Mouse (Mus musculus): ENCODE measurements around the gene Wiz. TPM values are rescaled to one million over a fixed set of nuclear protein-coding genes. Genes with fewer than 3 reads are reported as not detected.
A peak's percentile ranks its signal among the peaks of the same experiment; 100 is the strongest.

Wiz gene
- total RNA-seq (2014; fragmentation: Nextera tagmentation) (66.2 and 66.7 TPM in 2 replicates), total RNA-seq (2017) (2.3 and 2.7 TPM in 2 replicates), polyA plus RNA-seq (2012) (87.8 and 88.7 TPM in 2 replicates)

DNA sequence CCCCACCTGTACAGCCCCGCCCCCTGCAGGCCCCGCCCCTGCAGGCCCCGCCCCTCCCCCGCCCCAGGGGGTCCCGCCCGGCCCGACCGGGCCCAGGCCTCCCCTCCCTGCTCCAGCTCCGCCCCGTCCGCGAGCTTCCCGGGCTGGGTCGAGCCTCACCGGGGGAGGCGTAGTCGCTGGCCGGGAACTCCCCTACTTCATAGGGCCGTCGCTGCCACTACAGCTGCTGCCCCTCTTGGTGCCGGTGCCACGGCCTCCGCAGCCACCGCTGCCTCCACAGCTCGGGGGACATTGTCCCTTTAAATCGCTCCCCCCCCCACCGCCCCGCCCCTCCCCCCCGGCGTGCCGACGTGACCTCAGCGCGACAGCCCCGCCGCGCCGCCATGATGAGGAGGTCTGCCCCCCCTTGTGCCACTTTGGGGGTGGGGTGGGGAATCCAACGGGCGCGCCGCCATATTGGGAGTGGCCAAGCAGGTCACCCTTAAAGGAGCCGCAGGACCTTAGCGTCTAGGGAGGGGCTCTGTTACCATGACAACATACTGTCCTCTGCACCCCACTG lies at the start of gene Wiz:
Wiz (minus strand) TSS at position 339 of the 559 bp plus-strand sequence.
- peaks cover 6% of the 10 kb centered on the region; the same call in 1 of the 2 replicates for H3K27me3 ChIP-seq (ENCODE audit: insufficient read depth, low read length)
- peak within 1 kb of the TSS; percentile 84 for H3K4me3 ChIP-seq (ENCODE audit: low read depth, low read length)
- DNase-seq (ENCODE audit: low spot score): peak; percentile 92
- H3K4me1 ChIP-seq (ENCODE audit: insufficient read depth, low read depth, low read length): peaks cover 22% of the 10 kb centered on the region
- H3K9me3 ChIP-seq (replicated peaks): no peaks in the 10 kb centered on the region
- no peaks in the 10 kb centered on the region for H3K36me3 ChIP-seq (replicated peaks)
- peak; percentile 84 for ATAC-seq (ENCODE audit: extremely low read depth, insufficient number of reproducible peaks, low FRiP score, poor library complexity, severe bottlenecking)
- TF ChIP-seq CTCF (IDR thresholded peaks at IDR 0.05; ENCODE audit: low read depth, low read length) (no peak), GATA2 (IDR thresholded peaks at IDR 0.05; ENCODE audit: borderline replicate concordance, low read depth, low read length) (no peak), GATA1 (IDR thresholded peaks at IDR 0.05; ENCODE audit: borderline replicate concordance, low read length) (no peak), POLR2AphosphoS5 (IDR thresholded peaks at IDR 0.05; ENCODE audit: insufficient replicate concordance, low read depth, low read length) (no peak), TAL1 (conservative IDR thresholded peaks at IDR 0.05; ENCODE audit: low read depth, low read length) (no peak)

DNA sequence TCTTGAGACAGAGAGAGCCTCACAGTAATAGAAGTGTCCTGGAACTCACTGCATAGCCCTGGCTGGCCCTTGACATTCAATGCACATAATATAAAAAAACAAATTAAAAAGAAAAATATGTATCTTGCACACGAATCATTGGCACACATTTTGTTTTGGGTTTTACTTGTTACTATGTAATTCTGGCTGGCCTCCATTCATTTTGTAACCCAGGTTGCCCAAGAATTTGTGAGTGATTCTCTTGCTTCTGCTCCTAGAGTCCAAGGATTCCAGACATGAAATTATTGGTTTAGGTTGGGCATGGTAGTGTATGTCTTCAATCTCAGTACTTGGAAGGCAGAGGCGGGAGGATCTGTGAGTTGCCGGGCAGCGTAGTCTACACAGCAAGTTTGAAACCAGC lies 47.9 kb upstream of the Wiz start:
- Histone ChIP-seq H3K9me3 (replicated peaks) (no peaks in the 10 kb centered on the region), H3K4me1 (ENCODE audit: insufficient read depth, low read depth, low read length) (no peaks in the 10 kb centered on the region), H3K36me3 (replicated peaks) (no peaks in the 10 kb centered on the region), H3K4me3 (ENCODE audit: low read depth, low read length) (no peak overlapping the region), H3K27me3 (ENCODE audit: insufficient read depth, low read length) (peaks cover 7% of the 10 kb centered on the region; the same call in 1 of the 2 replicates)
- no peak for DNase-seq (ENCODE audit: low spot score)
- no peak for ATAC-seq (ENCODE audit: extremely low read depth, insufficient number of reproducible peaks, low FRiP score, poor library complexity, severe bottlenecking)
- TF ChIP-seq CTCF (IDR thresholded peaks at IDR 0.05; ENCODE audit: low read depth, low read length) (no peak), GATA2 (IDR thresholded peaks at IDR 0.05; ENCODE audit: borderline replicate concordance, low read depth, low read length) (no peak), TAL1 (conservative IDR thresholded peaks at IDR 0.05; ENCODE audit: low read depth, low read length) (no peak)

DNA sequence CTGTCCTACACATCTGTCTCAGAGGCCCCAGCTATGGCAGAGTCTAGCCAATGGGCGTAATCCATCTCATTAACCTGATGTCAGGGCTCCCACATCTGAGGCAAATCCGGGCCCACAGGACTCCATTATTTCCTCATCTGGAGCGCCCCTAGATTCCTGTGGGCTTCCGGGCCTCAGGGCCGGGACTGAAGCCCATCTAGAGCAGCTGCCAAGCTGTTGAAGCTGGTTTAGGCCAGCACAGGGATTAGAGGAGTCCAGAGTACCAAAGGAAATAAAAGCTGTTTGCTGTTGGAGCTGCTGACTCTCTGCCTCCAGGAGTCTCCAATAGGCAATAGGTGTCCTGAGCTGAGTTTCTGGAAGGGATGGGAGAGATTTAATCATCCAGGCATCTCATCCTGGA lies 45.9 kb upstream of the Wiz start:
- DNase-seq (ENCODE audit: low spot score) (no peak), ATAC-seq (ENCODE audit: extremely low read depth, insufficient number of reproducible peaks, low FRiP score, poor library complexity, severe bottlenecking) (no peak)
- no peaks in the 10 kb centered on the region for H3K36me3 ChIP-seq (replicated peaks)
- H3K27me3 ChIP-seq (ENCODE audit: insufficient read depth, low read length): peaks cover 7% of the 10 kb centered on the region; the same call in 1 of the 2 replicates
- H3K4me1 ChIP-seq (ENCODE audit: insufficient read depth, low read depth, low read length): no peaks in the 10 kb centered on the region
- H3K4me3 ChIP-seq (ENCODE audit: low read depth, low read length): no peak overlapping the region
- TF ChIP-seq GATA2 (IDR thresholded peaks at IDR 0.05; ENCODE audit: borderline replicate concordance, low read depth, low read length) (no peak), GATA1 (IDR thresholded peaks at IDR 0.05; ENCODE audit: borderline replicate concordance, low read length) (no peak), TAL1 (conservative IDR thresholded peaks at IDR 0.05; ENCODE audit: low read depth, low read length) (no peak), POLR2AphosphoS5 (IDR thresholded peaks at IDR 0.05; ENCODE audit: insufficient replicate concordance, low read depth, low read length) (no peak), CTCF (IDR thresholded peaks at IDR 0.05; ENCODE audit: low read depth, low read length) (no peak)
- no peaks in the 10 kb centered on the region for H3K9me3 ChIP-seq (replicated peaks)

DNA sequence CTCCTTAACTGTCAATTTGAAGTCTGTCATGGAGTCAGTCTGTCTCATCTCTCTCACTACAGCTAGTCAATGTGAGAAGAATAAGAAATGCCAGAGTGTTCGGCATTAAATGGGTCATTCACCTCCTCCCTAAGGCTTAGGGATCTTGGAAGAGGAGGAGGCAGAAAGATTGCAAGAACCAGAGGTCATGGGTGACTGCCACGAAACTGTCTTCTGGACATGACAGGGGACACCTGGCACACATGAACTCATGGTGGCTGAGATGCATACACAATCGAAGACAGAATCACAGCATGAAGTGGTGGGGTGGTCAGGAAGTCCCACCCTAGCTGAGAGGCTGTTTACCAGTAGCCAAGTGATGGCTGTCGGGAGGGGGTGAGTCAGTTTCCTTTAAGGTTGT lies 45.1 kb upstream of the Wiz start:
- H3K36me3 ChIP-seq (replicated peaks): no peaks in the 10 kb centered on the region
- ATAC-seq (ENCODE audit: extremely low read depth, insufficient number of reproducible peaks, low FRiP score, poor library complexity, severe bottlenecking) (no peak), DNase-seq (ENCODE audit: low spot score) (no peak)
- no peaks in the 10 kb centered on the region for H3K4me1 ChIP-seq (ENCODE audit: insufficient read depth, low read depth, low read length)
- TF ChIP-seq POLR2AphosphoS5 (IDR thresholded peaks at IDR 0.05; ENCODE audit: insufficient replicate concordance, low read depth, low read length): no peak
- no peak for TF ChIP-seq TAL1 (conservative IDR thresholded peaks at IDR 0.05; ENCODE audit: low read depth, low read length)
- no peak for TF ChIP-seq GATA1 (IDR thresholded peaks at IDR 0.05; ENCODE audit: borderline replicate concordance, low read length)
- no peak for TF ChIP-seq GATA2 (IDR thresholded peaks at IDR 0.05; ENCODE audit: borderline replicate concordance, low read depth, low read length)
- no peak for TF ChIP-seq CTCF (IDR thresholded peaks at IDR 0.05; ENCODE audit: low read depth, low read length)
- peaks cover 7% of the 10 kb centered on the region; the same call in 1 of the 2 replicates for H3K27me3 ChIP-seq (ENCODE audit: insufficient read depth, low read length)
- H3K4me3 ChIP-seq (ENCODE audit: low read depth, low read length): no peak overlapping the region
- no peaks in the 10 kb centered on the region for H3K9me3 ChIP-seq (replicated peaks)

DNA sequence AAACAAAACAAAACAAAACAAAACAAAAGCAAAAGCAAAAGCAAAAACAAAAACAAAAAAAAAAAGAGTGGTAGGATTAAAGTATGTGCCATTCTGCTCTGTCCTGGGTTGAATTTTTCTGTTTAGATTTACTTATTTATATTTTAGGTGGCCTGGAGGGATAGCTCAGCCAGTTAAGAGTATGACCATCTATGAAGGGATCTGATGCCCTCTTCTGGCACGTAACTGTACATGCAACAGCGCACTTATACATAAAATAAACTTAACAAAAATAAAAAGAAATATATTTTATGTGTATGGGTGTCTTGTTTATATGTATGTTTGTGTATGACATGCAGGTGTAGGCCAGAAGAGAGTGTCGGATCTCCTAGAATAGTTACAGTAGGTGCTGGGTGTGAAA lies 42.7 kb upstream of the Wiz start:
- no peaks in the 10 kb centered on the region for H3K9me3 ChIP-seq (replicated peaks)

DNA sequence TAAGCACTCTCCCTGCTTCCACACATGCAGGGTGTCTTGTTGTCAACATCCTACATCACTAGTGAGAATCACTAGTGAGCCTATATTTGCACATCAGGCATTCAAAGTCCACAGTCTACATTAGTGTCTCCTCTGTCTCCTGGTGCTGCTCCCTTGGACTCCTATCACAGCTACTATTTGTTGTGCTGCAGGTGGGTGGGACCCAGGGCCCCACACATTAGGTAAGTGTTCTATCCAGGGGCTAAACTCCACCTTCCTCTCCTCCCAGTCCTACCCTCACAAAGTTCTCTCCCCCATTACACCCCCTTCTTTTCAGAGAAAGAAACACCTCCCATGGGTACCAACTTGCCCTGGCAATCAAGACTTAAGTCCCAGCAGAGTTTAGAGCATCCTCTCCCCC lies 37.4 kb upstream of the Wiz start:
- ATAC-seq (ENCODE audit: extremely low read depth, insufficient number of reproducible peaks, low FRiP score, poor library complexity, severe bottlenecking) (no peak), DNase-seq (ENCODE audit: low spot score) (no peak)
- no peaks in the 10 kb centered on the region for H3K4me1 ChIP-seq (ENCODE audit: insufficient read depth, low read depth, low read length)
- H3K36me3 ChIP-seq (replicated peaks): no peaks in the 10 kb centered on the region
- H3K27me3 ChIP-seq (ENCODE audit: insufficient read depth, low read length): peaks cover 4% of the 10 kb centered on the region; the same call in 1 of the 2 replicates
- TF ChIP-seq GATA1 (IDR thresholded peaks at IDR 0.05; ENCODE audit: borderline replicate concordance, low read length) (no peak), TAL1 (conservative IDR thresholded peaks at IDR 0.05; ENCODE audit: low read depth, low read length) (no peak)
- H3K4me3 ChIP-seq (ENCODE audit: low read depth, low read length): no peak overlapping the region
- H3K9me3 ChIP-seq (replicated peaks): no peaks in the 10 kb centered on the region

More for the DNA sequence above, 42.7 kb upstream of the Wiz start:
- no peaks in the 10 kb centered on the region for H3K4me1 ChIP-seq (ENCODE audit: insufficient read depth, low read depth, low read length)
- H3K27me3 ChIP-seq (ENCODE audit: insufficient read depth, low read length): peaks cover 4% of the 10 kb centered on the region; the same call in 1 of the 2 replicates
- no peak for TF ChIP-seq GATA1 (IDR thresholded peaks at IDR 0.05; ENCODE audit: borderline replicate concordance, low read length)
- no peak for TF ChIP-seq CTCF (IDR thresholded peaks at IDR 0.05; ENCODE audit: low read depth, low read length)
- no peak for TF ChIP-seq GATA2 (IDR thresholded peaks at IDR 0.05; ENCODE audit: borderline replicate concordance, low read depth, low read length)
- no peak for TF ChIP-seq POLR2AphosphoS5 (IDR thresholded peaks at IDR 0.05; ENCODE audit: insufficient replicate concordance, low read depth, low read length)
- no peak for TF ChIP-seq TAL1 (conservative IDR thresholded peaks at IDR 0.05; ENCODE audit: low read depth, low read length)
- no peak overlapping the region for H3K4me3 ChIP-seq (ENCODE audit: low read depth, low read length)
- no peaks in the 10 kb centered on the region for H3K36me3 ChIP-seq (replicated peaks)
- no peak for ATAC-seq (ENCODE audit: extremely low read depth, insufficient number of reproducible peaks, low FRiP score, poor library complexity, severe bottlenecking)
- DNase-seq (ENCODE audit: low spot score): no peak

Measured in G1E (cell line).